Mouse (Mus musculus): ENCODE measurements around the gene Olfr58. TPM values are rescaled to one million over a fixed set of nuclear protein-coding genes. Genes with fewer than 3 reads are reported as not detected.
"Not testable (repeated sequence)": the region's sequence is repeated elsewhere in the genome, so short reads cannot be mapped to it uniquely, and the experiment has no call there.

Olfr58 gene
- total RNA-seq (2021), result not detected in 2 replicates
- long read RNA-seq, result 0 reads

GRCm38 (mm10) chr9:19779983-19780382, at the start of gene Olfr58:
Gene Olfr58, plus strand, starts transcription at chr9:19780283.
- no peak for DNase-seq

- no peak for DNase-seq
These were observed 10.9 kb upstream of the Olfr58 start for GRCm38 (mm10) chr9:19769136-19769535.

- no peak for DNase-seq
These were observed 10.4 kb upstream of the Olfr58 start for GRCm38 (mm10) chr9:19769701-19770100.

- DNase-seq, result no peak
These were observed 22.9 kb downstream of the Olfr58 start for GRCm38 (mm10) chr9:19803000-19803399.

- DNase-seq, result not testable (repeated sequence)
These were observed 24.5 kb downstream of the Olfr58 start, which contains the start of gene Olfr859 for GRCm38 (mm10) chr9:19804606-19805005. Gene Olfr859, plus strand, starts transcription at chr9:19804906.

Other genes with a start within 250 kb of the Olfr58 start
- not detected in 2 replicates for gene Olfr853, start 239.2 kb upstream of the Olfr58 start, total RNA-seq (2021)
- gene Olfr854, start 212.9 kb upstream of the Olfr58 start, total RNA-seq (2021), result not detected in 2 replicates
- gene Olfr855, start 197.7 kb upstream of the Olfr58 start, total RNA-seq (2021), result not detected in 2 replicates
- gene Zfp317, start 158.2 kb upstream of the Olfr58 start, total RNA-seq (2021), result 24.7 and 30.1 TPM in 2 replicates
- gene Olfr857, start 70.8 kb upstream of the Olfr58 start, total RNA-seq (2021), result not detected in 2 replicates
- not detected in 2 replicates for gene Olfr859, start 24.6 kb downstream of the Olfr58 start, total RNA-seq (2021)
- not detected in 2 replicates for gene Olfr860, start 69.5 kb downstream of the Olfr58 start, total RNA-seq (2021)
- gene Olfr862, start 107.7 kb downstream of the Olfr58 start, total RNA-seq (2021), result not detected in 2 replicates
- gene Olfr77, start 136.6 kb downstream of the Olfr58 start, total RNA-seq (2021), result 0.03 TPM in 1 of 2 replicates, not detected in the other
- not detected in 2 replicates for gene Olfr866, start 247.8 kb downstream of the Olfr58 start, total RNA-seq (2021)

Data from adrenal gland, postnatal 25 days (tissue).